Mouse (Mus musculus) MEL-GATA-1-ER (cell line): ENCODE measurements around the gene Zcwpw1.
"Not testable (repeated sequence)": the region's sequence is repeated elsewhere in the genome, so short reads cannot be mapped to it uniquely, and the experiment has no call there.

Experiments used
- DNase-seq: peaks from one replicate; pipeline ENCODE4 v3.0.0-alpha.2; 2012; ENCODE audit warnings: low read depth; ENCODE audit errors: extremely low read depth

Gene Zcwpw1

DNA sequence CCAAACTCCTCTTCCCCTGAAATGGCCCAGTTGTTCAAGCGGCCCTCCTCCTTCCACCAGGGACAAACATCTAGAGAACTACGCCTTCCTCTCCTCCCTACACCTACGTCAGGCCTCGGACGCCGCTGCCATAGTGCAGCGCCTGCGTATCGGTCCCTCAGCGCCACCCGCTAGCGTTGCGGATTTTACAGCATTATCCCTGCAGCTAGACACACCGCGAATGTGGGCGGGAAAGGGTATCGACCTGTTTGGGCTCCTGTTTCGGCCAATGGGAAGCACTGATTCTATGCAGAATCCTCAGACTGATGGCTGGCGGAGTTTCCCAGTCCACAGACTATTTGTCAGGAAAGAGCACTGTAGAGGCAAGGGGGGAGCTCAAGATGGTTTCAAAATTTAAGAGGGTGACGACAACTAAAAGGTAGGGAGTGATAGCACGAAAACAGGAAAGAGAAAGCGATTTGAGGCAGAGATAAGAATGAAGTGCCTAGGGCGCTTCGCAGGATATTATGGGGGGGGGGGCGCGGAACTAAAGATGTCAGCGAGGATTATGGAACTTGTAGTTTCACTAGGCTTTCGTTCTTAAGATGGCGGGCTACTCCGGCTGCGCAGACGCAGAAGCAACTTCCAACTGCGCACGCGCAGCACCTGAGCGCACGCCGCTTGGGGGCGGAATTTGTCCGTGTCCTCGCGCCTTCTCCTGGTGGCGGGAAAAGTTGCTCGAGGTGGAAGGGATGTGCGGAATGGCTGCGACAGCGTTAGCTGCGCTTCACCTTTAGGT, at the start of gene Zcwpw1, which contains the start of gene Mepce:
TSS of gene Zcwpw1 (plus strand) at position 648 of the 778 bp plus-strand sequence.
TSS of gene Mepce (minus strand) at position 505 of the 778 bp plus-strand sequence.
- DNase-seq = peak; percentile 88

DNA sequence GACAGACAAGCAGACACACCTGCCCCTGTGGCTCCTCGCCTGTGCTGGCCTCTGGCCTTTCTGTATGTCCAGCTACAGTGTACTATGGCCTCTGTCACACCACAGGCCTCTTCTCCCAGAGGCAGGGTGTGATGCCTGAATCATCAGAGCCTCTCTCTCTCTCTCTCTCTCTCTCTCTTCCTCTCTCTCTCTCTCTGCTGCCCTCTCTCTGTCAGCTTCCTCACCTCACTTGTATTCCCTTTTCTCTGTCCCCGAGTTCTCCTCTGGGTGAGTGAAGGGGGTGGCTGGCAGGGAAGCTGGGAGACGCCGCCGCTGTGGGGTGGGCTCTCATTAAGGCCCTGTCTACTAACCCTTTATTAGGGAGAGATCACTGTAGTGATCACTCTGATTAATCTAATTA, 49.1 kb upstream of the Zcwpw1 start:
- DNase-seq = no peak

- DNase-seq = no peak
These were observed 48.1 kb upstream of the Zcwpw1 start for GRCm38 (mm10) chr5:137739471-137739870.

GRCm38 (mm10) chr5:137740506-137740905, 47.1 kb upstream of the Zcwpw1 start:
- DNase-seq = no peak

DNA sequence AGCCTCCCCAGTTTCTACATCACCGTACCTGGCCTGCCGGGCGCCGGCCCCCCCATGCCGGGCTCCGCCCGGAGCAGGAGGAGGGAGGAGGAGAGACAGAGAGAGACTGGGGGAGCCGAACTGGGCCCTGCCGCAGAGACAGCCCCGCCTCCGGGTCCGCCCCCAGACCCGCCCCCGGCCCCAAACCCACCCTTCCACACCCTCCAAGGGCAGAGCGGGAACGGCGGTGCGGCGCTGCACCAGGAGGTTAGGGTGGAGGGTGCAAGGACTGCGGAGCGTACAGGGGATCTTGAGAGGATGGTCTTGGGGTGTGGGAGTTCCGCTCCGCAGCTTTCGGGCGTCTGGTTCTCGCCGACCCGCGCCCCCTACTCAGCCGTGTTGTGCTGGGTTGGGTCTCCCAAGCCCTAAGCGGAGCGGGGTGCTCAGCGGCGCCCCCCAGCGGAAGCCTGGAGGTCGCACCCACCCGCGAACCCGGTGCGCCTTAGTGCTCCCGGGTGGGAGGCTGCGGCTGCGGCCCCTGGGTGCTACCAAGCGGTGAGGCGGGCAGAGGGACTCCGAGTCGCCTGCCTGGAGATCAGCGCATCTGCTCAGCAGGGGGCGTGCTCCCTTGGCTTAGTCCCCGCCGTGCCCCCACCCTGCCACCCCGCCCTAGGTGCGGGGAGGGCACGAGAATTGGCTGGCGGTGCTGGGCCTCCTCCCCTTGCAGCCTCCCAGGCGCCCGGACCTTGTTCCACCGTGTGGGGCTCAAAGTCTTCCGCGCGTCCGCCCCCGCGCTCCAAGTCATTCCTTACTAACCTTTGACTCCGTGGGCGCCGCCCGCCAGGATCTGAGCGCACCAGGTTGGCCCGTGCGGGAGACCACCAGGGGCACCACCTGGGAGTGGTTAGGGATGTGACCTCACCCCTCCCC, 46.3 kb upstream of the Zcwpw1 start, which contains the start of gene Nyap1:
TSS of gene Nyap1 (minus strand) at position 585 of the 909 bp plus-strand sequence.
- DNase-seq = peak; percentile 44

DNA sequence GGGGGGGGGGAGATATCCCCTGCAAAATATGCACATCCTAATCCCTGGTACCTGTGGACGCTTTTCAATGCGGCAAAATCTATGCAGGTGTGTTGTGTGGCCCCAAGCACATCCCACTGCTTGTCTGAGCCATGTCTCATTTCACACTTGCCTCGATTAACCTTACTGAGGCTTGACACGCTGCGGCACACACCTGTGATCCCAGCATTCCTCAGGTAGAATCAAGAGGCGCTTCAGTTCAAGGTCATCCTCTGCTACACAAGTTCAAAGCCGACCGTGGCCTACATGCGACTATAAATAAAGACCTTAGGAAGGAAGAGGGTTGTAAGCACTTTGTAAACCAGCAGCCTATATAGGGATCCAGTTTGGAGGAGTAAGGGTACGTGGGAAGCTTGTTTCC, 45.5 kb upstream of the Zcwpw1 start:
- no peak for DNase-seq

GRCm38 (mm10) chr5:137742836-137743235, 44.8 kb upstream of the Zcwpw1 start:
- no peak for DNase-seq

- no peak for DNase-seq
These were observed 43.4 kb upstream of the Zcwpw1 start for GRCm38 (mm10) chr5:137744197-137744596.

GRCm38 (mm10) chr5:137745214-137746171, 42.1 kb upstream of the Zcwpw1 start, which contains the start of gene Tsc22d4:
Gene Tsc22d4 (plus strand): TSS chr5:137745730.
- peak; percentile 95 for DNase-seq

GRCm38 (mm10) chr5:137746282-137746850, 41.2 kb upstream of the Zcwpw1 start:
- DNase-seq = peak; percentile 53

- DNase-seq = no peak
These were observed 40.7 kb upstream of the Zcwpw1 start for GRCm38 (mm10) chr5:137746851-137747325.

- DNase-seq = no peak
These were observed 40.2 kb upstream of the Zcwpw1 start for GRCm38 (mm10) chr5:137747326-137747961.

DNA sequence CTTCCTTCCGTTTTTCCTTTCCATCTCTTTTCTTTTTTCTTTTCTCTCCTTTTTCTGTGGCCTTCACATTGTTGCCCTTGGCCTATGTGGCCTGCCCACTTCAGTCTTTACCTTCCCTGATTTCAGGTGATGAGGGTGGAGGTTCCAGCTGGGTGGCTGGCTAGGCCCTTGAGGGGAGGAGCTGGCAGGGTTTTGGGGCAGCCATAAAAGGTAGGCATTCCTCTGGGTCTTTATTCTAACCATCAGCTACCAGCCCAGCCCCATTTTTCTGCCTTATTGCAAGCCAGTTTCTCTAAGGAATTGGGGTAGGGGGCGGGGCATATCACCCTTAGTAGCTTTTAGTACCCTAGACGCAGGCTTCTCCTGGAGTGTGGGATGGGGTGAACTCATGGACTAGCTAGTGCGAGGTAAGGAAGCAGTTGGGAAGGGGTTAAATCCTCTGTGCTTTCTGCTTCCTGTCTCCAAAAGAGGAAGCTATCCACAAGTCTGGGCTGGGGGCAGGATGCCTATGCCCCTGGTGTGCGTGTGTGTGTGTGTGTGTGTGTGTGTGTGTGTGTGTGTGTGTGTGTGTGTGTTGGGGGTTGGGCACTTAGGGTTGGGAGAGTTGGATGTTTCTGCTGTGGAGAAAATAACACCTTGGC, 39.3 kb upstream of the Zcwpw1 start:
- DNase-seq = peak; percentile 76

GRCm38 (mm10) chr5:137749196-137749836, 38.3 kb upstream of the Zcwpw1 start:
- no peak for DNase-seq

DNA sequence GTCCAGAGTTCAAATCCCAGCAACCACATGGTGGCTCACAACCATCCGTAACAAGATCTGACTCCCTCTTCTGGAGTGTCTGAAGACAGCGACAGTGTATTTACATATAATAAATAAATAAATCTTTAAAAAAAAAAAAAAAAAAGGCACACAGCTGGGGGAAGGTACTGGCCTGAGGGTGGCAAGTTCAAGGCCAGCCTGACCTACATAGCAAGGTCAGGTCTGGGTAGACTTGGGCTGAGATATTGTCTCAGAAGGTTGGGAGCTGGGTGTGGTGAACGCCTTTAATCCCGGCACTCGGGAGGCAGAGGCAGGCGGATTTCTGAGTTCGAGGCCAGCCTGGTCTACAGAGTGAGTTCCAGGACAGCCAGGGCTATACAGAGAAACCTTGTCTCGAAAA, 37.4 kb upstream of the Zcwpw1 start:
- not testable (repeated sequence) for DNase-seq

DNA sequence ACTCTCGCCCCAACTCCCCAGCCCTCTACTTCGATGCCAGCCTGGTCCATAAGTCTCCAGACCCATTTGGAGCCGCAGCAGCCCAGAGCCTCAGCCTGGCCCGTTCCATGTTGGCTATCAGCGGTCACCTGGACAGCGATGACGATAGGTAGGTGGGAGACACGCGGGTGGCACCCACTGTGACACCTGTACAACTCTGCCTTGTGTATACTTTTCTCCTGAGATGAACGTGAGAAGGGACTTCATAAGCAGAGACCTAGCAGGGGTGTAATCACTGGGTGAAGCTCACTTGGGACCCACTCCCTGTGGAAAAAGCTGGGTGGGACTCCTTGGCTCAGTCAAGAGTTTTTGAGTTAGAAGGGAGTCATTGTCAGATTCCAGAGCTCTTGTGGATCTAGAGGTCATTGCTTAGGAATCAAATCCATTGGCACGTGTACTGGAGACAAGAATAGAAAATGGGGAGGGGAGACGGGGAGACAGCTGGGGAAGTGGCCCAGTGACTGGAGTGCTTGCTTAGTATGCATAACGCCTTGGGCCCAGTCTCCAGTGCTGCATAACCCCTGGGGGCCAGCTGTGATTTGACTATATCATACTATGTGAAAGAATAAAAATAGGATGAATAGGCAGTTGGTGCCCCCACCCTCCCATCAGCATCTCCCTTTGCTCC, 36.2 kb upstream of the Zcwpw1 start:
- DNase-seq = no peak

DNA sequence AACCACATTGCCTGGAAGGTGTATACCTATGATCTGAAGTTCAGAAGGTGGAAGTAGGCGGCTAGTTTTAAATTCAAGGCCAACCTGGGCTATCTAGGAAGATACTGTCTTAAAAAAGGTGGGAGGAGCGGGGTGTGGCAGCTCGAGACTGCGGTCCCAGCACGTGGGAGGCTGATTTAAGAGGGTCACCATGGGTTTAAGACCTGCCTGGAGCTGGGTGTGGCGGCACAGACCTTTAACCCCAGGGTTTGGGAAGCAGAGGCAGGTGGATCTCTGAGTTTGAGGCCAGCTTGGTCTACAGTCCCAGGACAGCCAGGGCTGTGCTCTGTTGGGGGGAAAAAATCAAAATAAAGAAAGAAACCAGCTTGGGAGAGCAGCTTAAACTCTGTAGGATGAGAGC, 35.6 kb upstream of the Zcwpw1 start:
- no peak for DNase-seq

DNA sequence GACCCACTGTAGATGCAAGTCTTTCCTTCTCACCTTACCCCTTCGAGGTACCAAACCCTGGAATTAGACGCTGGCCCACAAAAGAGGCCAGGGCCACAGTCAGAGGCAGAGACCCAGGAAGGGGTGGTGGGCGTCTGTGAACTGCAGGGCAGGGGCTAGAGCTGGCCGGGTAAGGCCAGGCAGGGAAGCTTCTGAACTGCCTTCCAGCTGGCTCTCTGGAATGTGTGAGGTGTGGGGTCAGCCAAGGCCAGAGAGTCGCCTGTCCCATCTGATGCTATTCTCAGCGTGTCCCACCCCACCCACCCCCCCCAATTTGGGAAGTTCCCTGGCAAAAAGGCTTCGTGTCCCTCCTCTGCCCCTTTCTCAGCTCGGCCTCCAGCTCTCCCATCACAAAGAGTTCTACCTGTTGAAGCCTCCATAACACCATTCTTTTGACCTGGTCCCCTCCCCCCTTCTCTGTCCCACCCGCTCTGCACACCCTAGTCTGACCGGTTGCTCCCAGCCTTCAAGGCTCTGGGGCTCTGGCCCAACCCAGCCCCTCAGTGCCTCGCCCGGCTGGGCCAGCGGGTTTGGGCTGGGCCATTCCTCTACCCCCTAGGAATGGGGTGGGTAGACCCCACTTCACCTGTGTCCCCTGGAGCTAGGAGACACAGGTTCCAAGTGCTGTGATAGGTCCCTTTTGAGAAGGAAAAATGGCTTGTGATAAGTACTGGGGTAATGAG, 34.3 kb upstream of the Zcwpw1 start:
- no peak for DNase-seq
